Mouse (Mus musculus): ENCODE measurements around the gene Ptges3l. TPM values are rescaled to one million over a fixed set of nuclear protein-coding genes. Genes with fewer than 3 reads are reported as not detected.
"Not testable (repeated sequence)": the region's sequence is repeated elsewhere in the genome, so short reads cannot be mapped to it uniquely, and the experiment has no call there.

Ptges3l gene
- polyA plus RNA-seq, 1 experiment = 4.2 TPM

DNA sequence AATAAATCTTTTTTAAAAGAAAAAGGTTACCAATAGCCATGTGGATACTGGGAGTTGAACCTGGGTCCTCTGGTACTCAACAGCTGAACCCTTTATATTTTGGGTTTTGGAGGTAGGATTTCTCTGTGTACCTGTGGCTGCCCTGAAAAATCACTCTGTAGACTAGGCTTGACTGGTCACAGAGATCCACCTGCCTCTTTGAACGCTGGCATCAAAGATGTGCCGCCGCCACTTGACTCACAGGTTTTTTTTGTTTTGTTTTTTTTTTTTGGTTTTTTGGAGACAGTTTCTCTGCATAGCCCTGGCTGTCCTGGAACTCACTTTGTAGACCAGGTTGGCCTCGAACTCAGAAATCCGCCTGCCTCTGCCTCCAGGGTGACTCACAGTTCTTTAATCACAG, 22.7 kb upstream of the Ptges3l start:
- H3K4me3 ChIP-seq (ENCODE audit: insufficient read depth, low read depth, low read length) = 0 out of 2 replicates have a peak overlapping the region, but pooled peaks have one; percentile 89
- H3K27ac ChIP-seq (replicated peaks; ENCODE audit: low read depth, low read length) = 0 out of 2 replicates have a peak overlapping the region, but pooled peaks have one; percentile 26
- H3K4me1 ChIP-seq (ENCODE audit: control insufficient read depth, insufficient read depth, insufficient read length, low read length) = peaks cover 16% of the 10 kb centered on the region

DNA sequence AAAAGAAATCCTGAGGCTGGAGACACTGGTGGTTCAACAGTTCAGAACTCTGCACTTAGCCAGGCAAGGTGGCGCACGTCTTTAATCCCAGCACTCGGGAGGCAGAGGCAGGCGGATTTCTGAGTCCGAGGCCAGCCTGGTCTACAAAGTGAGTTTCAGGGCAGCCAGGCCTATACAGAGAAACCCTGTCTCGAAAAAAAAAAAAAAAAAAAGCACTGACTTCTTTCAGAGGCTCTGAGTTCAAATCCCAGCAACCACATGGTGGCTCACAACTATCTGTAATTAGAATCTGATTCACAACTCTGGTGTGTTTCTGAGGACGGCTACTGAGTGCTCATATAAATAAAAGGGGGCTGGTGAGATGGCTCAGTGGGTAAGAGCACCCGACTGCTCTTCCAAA, 21.7 kb upstream of the Ptges3l start:
- H3K27ac ChIP-seq (replicated peaks; ENCODE audit: low read depth, low read length); H3K4me3 ChIP-seq (ENCODE audit: insufficient read depth, low read depth, low read length): not testable (repeated sequence)
- H3K4me1 ChIP-seq (ENCODE audit: control insufficient read depth, insufficient read depth, insufficient read length, low read length) = peaks cover 13% of the 10 kb centered on the region

DNA sequence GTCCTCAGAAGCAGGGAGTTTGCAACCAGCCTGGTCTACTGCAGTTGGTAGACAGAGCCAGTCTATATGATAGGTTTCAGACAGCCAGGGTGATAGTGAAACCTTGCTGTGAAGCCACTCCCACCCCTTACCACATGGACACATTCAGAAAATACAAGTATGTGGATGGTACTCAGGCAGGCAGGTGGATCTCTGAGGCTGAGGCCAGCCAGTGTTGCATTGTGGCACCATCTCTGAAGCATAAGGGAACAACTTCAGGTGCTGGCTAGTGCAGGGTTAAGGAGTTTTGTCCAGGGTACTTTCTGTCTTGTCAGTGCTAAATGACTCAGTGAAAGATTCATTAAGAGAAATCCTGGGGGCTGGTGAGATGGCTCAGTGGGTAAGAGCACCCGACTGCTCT, 21.2 kb upstream of the Ptges3l start:
- H3K4me3 ChIP-seq (ENCODE audit: insufficient read depth, low read depth, low read length) = no peak overlapping the region
- H3K4me1 ChIP-seq (ENCODE audit: control insufficient read depth, insufficient read depth, insufficient read length, low read length) = peaks cover 9% of the 10 kb centered on the region; the same call in 1 of the 2 replicates
- H3K27ac ChIP-seq (replicated peaks; ENCODE audit: low read depth, low read length) = no peak overlapping the region

DNA sequence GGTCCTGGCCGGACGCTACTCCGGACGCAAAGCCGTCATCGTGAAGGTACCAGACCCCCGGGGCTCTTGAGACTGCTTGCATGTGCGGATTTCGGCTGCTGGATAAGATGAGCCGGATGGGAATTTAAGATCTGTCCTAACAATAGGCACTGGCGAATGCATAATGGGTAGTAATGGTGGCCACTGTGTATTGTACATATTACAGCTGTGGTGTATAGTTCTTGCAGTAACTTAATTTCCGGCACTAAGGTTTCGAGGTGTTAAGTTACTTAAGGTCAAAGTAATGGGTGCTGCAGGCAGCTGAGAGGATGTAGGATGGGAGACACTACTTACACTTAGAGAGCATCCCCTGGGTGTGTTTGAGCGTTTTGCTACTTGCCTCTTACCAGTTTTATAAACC, 17.6 kb upstream of the Ptges3l start:
- peaks cover 5% of the 10 kb centered on the region; the same call in 1 of the 2 replicates for H3K4me1 ChIP-seq (ENCODE audit: control insufficient read depth, insufficient read depth, insufficient read length, low read length)
- peak overlapping the region; percentile 36 for H3K27ac ChIP-seq (replicated peaks; ENCODE audit: low read depth, low read length)
- H3K4me3 ChIP-seq (ENCODE audit: insufficient read depth, low read depth, low read length) = peak overlapping the region; percentile 66

DNA sequence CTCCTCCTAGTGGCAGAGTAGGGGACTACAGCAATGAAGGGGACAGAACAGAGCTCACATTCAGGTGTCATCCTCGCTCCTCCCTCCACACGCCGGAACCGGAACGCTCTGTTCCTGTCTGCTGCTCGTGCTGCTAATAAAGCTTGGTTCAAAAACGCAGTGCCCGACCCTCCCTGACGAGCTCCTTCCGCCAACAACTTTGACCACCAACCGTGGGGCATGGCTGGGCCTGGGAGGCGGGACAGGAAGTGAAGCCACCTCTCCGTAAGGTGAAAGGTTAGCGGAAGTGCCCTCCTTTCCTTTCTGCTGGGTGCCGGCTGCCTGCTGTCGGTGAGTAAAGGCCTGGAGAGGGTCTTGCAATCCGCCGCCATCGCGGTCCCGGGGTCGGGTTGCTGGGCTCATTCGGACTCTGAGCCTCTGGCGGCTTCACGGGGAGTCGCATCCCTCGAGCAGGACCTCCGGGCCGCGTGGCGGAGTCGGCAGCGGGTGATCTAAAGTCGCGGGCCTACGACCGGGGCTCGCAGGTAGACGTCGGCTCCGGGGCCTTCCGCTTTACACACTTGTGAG, 17.1 kb upstream of the Ptges3l start, which contains the start of gene Rpl27:
Gene Rpl27 (plus strand): TSS at position 172 of the 567 bp plus-strand sequence.
- Histone ChIP-seq H3K27ac (replicated peaks; ENCODE audit: low read depth, low read length) (peak within 1 kb of the TSS; percentile 36), H3K4me3 (ENCODE audit: insufficient read depth, low read depth, low read length) (peak within 1 kb of the TSS; percentile 66), H3K4me1 (ENCODE audit: control insufficient read depth, insufficient read depth, insufficient read length, low read length) (peaks cover 5% of the 10 kb centered on the region; the same call in 1 of the 2 replicates)

DNA sequence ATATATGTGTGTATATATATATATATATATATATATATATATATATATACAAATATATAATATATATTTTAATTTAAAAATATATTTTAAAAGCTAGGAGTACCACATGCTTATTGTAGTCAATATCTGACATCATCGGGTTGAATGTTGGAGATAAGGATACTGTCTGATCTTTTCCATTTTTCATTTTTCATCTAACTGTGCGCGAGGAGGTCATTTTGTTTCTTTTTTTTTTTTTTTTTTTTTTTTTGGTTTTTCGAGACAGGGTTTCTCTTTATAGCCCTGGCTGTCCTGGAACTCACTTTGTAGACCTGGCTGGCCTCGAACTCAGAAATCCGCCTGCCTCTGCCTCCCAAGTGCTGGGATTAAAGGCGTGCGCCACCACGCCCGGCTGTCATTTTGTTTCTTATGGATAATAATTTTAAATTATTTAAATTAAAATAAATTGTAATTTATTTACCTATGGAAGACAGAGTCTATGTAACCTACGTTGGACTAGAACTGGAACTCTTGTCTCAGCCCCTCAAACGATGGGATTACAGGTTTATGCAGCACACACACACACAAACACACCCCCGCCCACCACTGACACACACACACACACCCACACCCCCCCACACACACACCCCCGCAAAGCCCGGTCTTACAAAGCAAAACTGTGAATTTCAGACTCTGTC, 16.5 kb upstream of the Ptges3l start:
- not testable (repeated sequence) for H3K4me3 ChIP-seq (ENCODE audit: insufficient read depth, low read depth, low read length); H3K27ac ChIP-seq (replicated peaks; ENCODE audit: low read depth, low read length); H3K4me1 ChIP-seq (ENCODE audit: control insufficient read depth, insufficient read depth, insufficient read length, low read length)

DNA sequence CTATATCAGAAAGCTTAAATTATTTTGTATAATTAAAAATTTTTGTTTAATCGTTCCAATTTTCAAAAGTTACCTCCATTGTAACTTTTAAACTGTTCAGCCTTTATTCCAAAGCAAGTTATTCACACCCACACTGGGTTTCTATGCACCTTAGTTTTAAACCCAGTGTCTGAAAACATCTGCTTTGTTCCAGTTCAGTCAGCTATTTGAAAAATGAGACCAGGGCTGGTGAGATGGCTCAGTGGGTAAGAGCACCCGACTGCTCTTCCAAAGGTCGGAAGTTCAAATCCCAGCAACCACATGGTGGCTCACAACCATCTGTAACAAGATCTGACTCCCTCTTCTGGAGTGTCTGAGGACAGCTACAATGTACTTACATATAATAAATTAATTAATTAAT, 12.9 kb upstream of the Ptges3l start:
- H3K4me1 ChIP-seq (ENCODE audit: control insufficient read depth, insufficient read depth, insufficient read length, low read length); H3K27ac ChIP-seq (replicated peaks; ENCODE audit: low read depth, low read length); H3K4me3 ChIP-seq (ENCODE audit: insufficient read depth, low read depth, low read length): not testable (repeated sequence)

DNA sequence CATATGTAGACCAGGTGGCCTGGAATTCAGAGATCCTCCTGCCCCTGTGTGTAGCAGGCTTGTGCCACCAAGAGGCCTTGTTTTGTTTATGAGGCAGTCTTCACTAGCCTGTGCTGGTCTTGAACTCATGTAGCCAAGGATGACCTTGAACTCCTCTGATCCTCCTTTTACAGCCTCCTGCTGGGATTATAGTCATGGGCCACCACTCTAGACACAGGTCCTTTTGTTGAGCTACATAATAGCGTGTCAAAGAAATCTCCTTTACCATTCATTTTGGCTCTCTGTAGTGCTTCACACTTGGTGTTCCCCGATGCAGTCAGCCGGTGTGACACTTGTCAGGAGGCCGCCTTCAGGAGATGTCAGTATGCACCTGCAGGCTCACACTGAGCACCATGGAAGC, 11.8 kb upstream of the Ptges3l start:
- no peak overlapping the region for H3K27ac ChIP-seq (replicated peaks; ENCODE audit: low read depth, low read length)
- H3K4me3 ChIP-seq (ENCODE audit: insufficient read depth, low read depth, low read length) = no peak overlapping the region
- no peaks in the 10 kb centered on the region for H3K4me1 ChIP-seq (ENCODE audit: control insufficient read depth, insufficient read depth, insufficient read length, low read length)

DNA sequence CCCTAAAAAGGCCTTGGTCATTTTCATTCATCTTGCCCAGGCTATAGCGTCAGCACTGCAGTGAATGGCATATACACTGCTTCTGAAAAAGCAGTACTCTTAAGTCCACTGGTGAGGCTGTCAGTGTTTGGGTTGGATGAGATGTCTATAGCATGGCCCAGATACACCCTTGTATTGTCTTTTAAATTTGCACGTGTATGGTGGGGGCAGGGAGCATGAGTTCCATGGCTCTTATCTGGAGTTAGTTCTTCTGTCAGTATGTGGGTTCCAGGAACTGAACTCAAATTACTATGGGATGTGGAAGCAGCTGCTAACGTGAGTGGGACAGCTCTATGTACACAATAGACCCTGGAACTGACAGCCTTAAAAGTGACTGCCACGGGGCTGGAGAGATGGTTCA, 10.7 kb upstream of the Ptges3l start:
- Histone ChIP-seq H3K4me3 (ENCODE audit: insufficient read depth, low read depth, low read length) (no peak overlapping the region), H3K4me1 (ENCODE audit: control insufficient read depth, insufficient read depth, insufficient read length, low read length) (no peaks in the 10 kb centered on the region), H3K27ac (replicated peaks; ENCODE audit: low read depth, low read length) (no peak overlapping the region)

DNA sequence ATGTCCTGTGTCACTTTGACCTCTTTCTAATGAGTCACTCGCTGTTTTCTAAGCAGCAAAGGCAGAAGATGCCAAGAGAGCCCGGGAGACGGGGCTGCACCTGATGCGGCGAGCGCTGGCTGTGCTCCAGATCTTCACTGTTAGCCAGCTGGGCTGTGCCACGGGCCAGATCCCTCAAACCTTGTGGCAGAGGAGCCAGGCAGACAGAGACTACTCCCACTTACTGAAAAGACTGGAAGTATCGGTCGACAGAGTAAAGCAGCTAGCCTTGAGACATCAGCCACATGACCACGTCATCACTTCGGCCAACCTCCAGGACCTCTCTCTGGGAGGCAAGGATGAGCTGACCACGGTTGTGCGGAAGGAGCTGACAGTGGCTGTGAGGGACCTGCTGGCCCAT, 8.3 kb upstream of the Ptges3l start:
- H3K4me1 ChIP-seq (ENCODE audit: control insufficient read depth, insufficient read depth, insufficient read length, low read length) = no peaks in the 10 kb centered on the region
- no peak overlapping the region for H3K27ac ChIP-seq (replicated peaks; ENCODE audit: low read depth, low read length)
- no peak overlapping the region for H3K4me3 ChIP-seq (ENCODE audit: insufficient read depth, low read depth, low read length)

DNA sequence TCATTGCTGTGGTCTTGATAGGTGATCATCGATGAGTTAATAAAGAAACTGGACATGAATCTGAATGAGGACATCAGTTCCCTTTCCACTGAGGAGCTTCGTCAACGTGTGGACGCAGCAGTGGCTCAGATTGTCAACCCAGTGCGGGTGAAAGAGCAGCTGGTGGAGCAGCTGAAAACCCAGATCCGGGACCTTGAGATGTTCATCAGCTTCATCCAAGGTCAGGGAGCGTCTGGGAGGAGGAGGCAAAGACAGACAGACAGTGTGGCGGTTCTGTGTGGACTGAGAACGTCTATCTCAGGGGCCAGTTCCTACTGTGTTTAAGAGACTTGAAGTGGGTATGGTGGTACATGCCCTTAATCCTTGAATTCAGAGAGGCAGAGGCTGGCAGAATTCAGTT, 6.2 kb upstream of the Ptges3l start:
- H3K4me1 ChIP-seq (ENCODE audit: control insufficient read depth, insufficient read depth, insufficient read length, low read length) = no peaks in the 10 kb centered on the region; the same call in 1 of the 2 replicates
- no peak overlapping the region for H3K27ac ChIP-seq (replicated peaks; ENCODE audit: low read depth, low read length)
- H3K4me3 ChIP-seq (ENCODE audit: insufficient read depth, low read depth, low read length) = no peak overlapping the region

DNA sequence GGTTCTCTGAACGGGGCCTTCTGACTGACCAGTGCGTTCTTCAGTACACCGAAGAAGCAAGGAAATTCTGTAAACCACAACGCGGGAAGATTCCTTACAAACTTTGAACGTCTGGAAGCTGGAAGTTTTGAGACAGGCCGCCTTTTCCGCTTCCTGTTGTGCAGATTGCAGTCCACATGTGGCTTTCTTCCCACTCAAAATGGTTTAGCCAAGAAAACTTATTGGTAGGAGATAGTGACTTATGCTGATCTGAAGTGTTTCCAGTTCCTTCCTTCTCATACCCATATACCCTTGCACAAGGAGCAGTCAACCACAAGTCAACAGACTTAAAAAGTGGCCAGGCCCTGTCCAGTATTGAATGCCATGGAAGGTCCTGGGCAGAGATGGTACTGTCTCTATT, 1.0 kb upstream of the Ptges3l start:
- Histone ChIP-seq H3K27ac (replicated peaks; ENCODE audit: low read depth, low read length) (no peak overlapping the region), H3K4me3 (ENCODE audit: insufficient read depth, low read depth, low read length) (peak overlapping the region; percentile 93), H3K4me1 (ENCODE audit: control insufficient read depth, insufficient read depth, insufficient read length, low read length) (peaks cover 8% of the 10 kb centered on the region)

DNA sequence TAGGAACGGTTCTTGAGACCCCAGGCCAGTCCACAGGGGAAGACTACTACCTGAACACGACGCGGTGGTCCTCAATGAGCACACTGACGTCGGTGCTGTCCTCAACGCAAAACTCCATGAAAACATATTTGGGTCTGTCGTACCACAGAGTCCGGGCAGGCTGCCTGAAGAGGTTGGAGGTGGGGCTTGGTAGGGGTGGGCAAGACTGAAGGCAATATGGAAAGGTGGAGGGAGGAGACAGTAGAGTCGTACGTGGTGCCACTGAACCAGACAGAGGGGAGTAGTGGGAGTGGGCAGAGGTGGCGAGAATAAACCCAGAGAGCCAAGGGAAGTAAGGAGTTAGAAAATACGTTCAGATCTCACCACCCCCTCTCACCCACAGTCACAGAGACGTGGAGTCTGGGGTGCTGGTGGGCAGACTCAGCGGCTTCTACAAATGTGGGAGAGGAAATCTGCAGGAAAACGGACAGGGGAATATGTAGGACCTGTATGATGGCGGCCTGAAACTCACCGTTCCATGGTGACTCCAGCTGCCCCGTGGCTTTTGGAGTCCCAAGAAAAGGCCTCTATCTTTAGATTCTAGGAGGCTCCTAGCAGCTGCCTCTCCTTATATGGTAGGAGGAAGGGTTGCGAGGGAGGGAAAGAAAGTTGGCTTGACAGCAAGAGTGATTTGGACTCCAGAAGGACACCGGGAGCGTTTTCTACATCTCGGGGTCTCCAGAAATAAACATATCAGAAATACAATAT, 855 bp downstream of the Ptges3l start, which contains the start of gene Gm27029:
Gene Gm27029 (minus strand): TSS at position 692 of the 747 bp plus-strand sequence.
- peak within 1 kb of the TSS; percentile 73 for H3K27ac ChIP-seq (replicated peaks; ENCODE audit: low read depth, low read length)
- H3K4me1 ChIP-seq (ENCODE audit: control insufficient read depth, insufficient read depth, insufficient read length, low read length) = peaks cover 8% of the 10 kb centered on the region

DNA sequence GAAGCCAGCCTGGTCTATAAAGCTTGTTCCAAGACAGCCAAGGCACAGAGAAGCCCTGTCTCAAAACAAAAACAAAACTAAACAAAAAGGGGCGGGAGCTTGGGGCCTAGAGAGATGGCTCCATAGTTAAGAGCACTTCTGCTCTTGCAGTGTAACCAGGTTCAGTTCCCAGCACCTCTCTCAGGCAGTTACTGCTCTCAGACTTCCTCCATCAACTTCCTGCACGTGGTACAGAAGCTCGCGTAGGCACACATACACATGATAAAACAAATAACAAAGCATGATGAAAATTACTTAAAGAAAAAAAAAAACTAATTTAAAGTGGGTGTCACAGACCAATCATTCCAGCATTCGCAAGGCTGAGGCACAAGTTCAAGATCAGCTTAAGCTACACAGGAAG, 5.0 kb downstream of the Ptges3l start:
- H3K4me3 ChIP-seq (ENCODE audit: insufficient read depth, low read depth, low read length) = no peak overlapping the region
- H3K4me1 ChIP-seq (ENCODE audit: control insufficient read depth, insufficient read depth, insufficient read length, low read length) = peaks cover 5% of the 10 kb centered on the region; the same call in 1 of the 2 replicates
- H3K27ac ChIP-seq (replicated peaks; ENCODE audit: low read depth, low read length) = no peak overlapping the region

More for the DNA sequence above, 855 bp downstream of the Ptges3l start, which contains the start of gene Gm27029:
- H3K4me3 ChIP-seq (ENCODE audit: insufficient read depth, low read depth, low read length) = peak within 1 kb of the TSS; percentile 93

DNA sequence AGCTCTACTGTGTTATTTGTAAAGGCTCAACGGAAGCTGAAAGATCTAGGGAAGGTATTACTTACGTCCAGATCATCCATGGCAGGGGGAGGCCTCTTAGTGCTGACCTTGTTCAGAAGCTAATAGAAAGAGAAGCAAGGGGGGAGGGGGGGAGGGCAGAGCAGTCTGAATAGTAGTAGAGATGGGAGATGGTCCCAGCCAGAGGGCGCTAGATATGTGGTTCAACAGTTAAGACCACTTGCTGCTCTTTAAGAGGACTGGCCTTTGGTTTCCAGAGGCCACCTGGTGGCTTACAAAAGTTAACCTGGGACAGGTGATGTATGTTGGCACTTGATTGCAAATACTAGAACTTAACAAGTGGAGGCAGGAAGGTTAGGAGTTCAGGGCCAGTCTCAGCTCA, 5.5 kb downstream of the Ptges3l start:
- H3K4me1 ChIP-seq (ENCODE audit: control insufficient read depth, insufficient read depth, insufficient read length, low read length) = peaks cover 5% of the 10 kb centered on the region; the same call in 1 of the 2 replicates
- H3K4me3 ChIP-seq (ENCODE audit: insufficient read depth, low read depth, low read length) = no peak overlapping the region
- no peak overlapping the region for H3K27ac ChIP-seq (replicated peaks; ENCODE audit: low read depth, low read length)
